Mouse (Mus musculus) CH12.LX (cell line): Measurements from ENCODE around the gene Phb2. TPM values are rescaled to one million over a fixed set of nuclear protein-coding genes. Genes with fewer than 3 reads are reported as not detected.
"Not testable (repeated sequence)": the region's sequence is repeated elsewhere in the genome, so short reads cannot be mapped to it uniquely, and the experiment has no call there.

Experiments
- DNase-seq: peaks from one replicate; pipeline ENCODE4 v3.0.0-alpha.2; 2013; ENCODE audit errors: extremely low read depth
- H3K27ac ChIP-seq: 2 replicates; pipeline ENCODE4 v1.5.1; 2012; ENCODE audit warnings: low read depth, mild to moderate bottlenecking, control low read depth, moderate library complexity; ENCODE audit not compliant: insufficient read depth
- H3K27me3 ChIP-seq: replicated peaks from 2 replicates; pipeline ENCODE3; 2012; ENCODE audit warnings: inconsistent platforms
- H3K36me3 ChIP-seq, 2 experiments: replicated peaks in 1 of 2; 2 replicates each; pipeline versions ENCODE3 to v1.6.1; 2012; ENCODE audit warnings: inconsistent platforms in 1 of 2, low read length in 1 of 2, mild to moderate bottlenecking in 1 of 2, mixed read lengths in 1 of 2, moderate library complexity in 1 of 2; ENCODE audit not compliant: control insufficient read depth in 1 of 2, insufficient read depth in 1 of 2
- H3K4me1 ChIP-seq, 2 experiments: 2 replicates each; pipeline ENCODE4 v1.6.1; 2012; ENCODE audit warnings: inconsistent platforms in 1 of 2, moderate library complexity in 1 of 2; ENCODE audit not compliant: insufficient read depth in 2 of 2, control insufficient read depth in 1 of 2
- H3K4me2 ChIP-seq: 2 replicates; pipeline ENCODE4 v1.6.1; 2012; ENCODE audit warnings: low read depth, mild to moderate bottlenecking, control low read depth; ENCODE audit not compliant: poor library complexity, insufficient read depth, severe bottlenecking
- H3K4me3 ChIP-seq, 3 experiments: fragments of 150-350 bp in 1 of 3; sonication (generic) in 1 of 3; replicated peaks in 1 of 3; 2 replicates each; pipeline versions ENCODE3 to v1.5.1; 2011 to 2012; ENCODE audit warnings: low read depth in 2 of 3, low read length in 2 of 3, mild to moderate bottlenecking in 2 of 3, moderate library complexity in 2 of 3, control low read depth in 1 of 3, improper control_type of control experiment in 1 of 3, inconsistent platforms in 1 of 3, mixed read lengths in 1 of 3; ENCODE audit not compliant: poor library complexity in 1 of 3
- H3K79me2 ChIP-seq: replicated peaks from 2 replicates; pipeline ENCODE4 v1.6.1; 2012; ENCODE audit warnings: mild to moderate bottlenecking, moderate library complexity; ENCODE audit not compliant: control insufficient read depth, poor library complexity, insufficient read depth, severe bottlenecking; ENCODE audit errors: extremely low read depth
- H3K9ac ChIP-seq: 2 replicates; pipeline ENCODE4 v1.6.1; 2012; ENCODE audit warnings: low read depth, mild to moderate bottlenecking, control low read depth, moderate library complexity; ENCODE audit not compliant: insufficient read depth
- H3K9me3 ChIP-seq: replicated peaks from 2 replicates; pipeline ENCODE3; 2012; ENCODE audit warnings: low read length, inconsistent platforms, mixed read lengths
- BHLHE40 ChIP-seq: IDR thresholded peaks from 2 replicates; pipeline ENCODE4 v1.6.1; 2011; ENCODE audit warnings: mild to moderate bottlenecking, low read depth, low read length, improper control_type of control experiment
- CHD1 ChIP-seq: IDR thresholded peaks from 2 replicates; pipeline ENCODE4 v1.6.1; 2012; ENCODE audit warnings: low read depth, low read length, improper control_type of control experiment, inconsistent platforms
- CHD2 ChIP-seq: IDR thresholded peaks from 2 replicates; pipeline ENCODE4 v1.6.1; 2011; ENCODE audit warnings: low read length, improper control_type of control experiment
- CTCF ChIP-seq, 2 experiments: IDR thresholded peaks in 1 of 2; conservative IDR thresholded peaks in 1 of 2; 2 replicates each; pipeline ENCODE4 v1.5.1; 2011 to 2012; ENCODE audit warnings: low read depth in 2 of 2, low read length in 2 of 2, improper control_type of control experiment in 1 of 2, inconsistent platforms in 1 of 2, mild to moderate bottlenecking in 1 of 2, moderate library complexity in 1 of 2
- E2F4 ChIP-seq: IDR thresholded peaks from 2 replicates; pipeline ENCODE4 v1.6.1; 2011; ENCODE audit warnings: low read depth, low read length, improper control_type of control experiment; ENCODE audit not compliant: insufficient replicate concordance
- ELF1 ChIP-seq: IDR thresholded peaks from 2 replicates; pipeline ENCODE4 v1.6.1; 2014; ENCODE audit warnings: low read depth, mild to moderate bottlenecking, inconsistent platforms, low read length, improper control_type of control experiment
- ETS1 ChIP-seq: conservative IDR thresholded peaks from 2 replicates; pipeline ENCODE4 v1.6.1; 2012; ENCODE audit warnings: low read depth, mild to moderate bottlenecking, inconsistent platforms, low read length, improper control_type of control experiment, moderate library complexity
- GABPA ChIP-seq: IDR thresholded peaks from 2 replicates; pipeline ENCODE4 v1.6.1; 2012; ENCODE audit warnings: low read depth, low read length, improper control_type of control experiment, inconsistent platforms; ENCODE audit not compliant: insufficient replicate concordance
- IRF4 ChIP-seq: IDR thresholded peaks from 2 replicates; pipeline ENCODE4 v1.6.1; 2014; ENCODE audit warnings: low read depth, mild to moderate bottlenecking, inconsistent platforms, low read length, improper control_type of control experiment
- JUN ChIP-seq: IDR thresholded peaks from 2 replicates; pipeline ENCODE4 v1.6.1; 2011; ENCODE audit warnings: low read depth, mild to moderate bottlenecking, low read length, improper control_type of control experiment, moderate library complexity; ENCODE audit not compliant: insufficient read depth
- JUND ChIP-seq: conservative IDR thresholded peaks from 2 replicates; pipeline ENCODE4 v1.6.1; 2011; ENCODE audit warnings: low read depth, low read length, improper control_type of control experiment
- KAT2A ChIP-seq: IDR thresholded peaks from 2 replicates; pipeline ENCODE4 v1.6.1; 2012; ENCODE audit warnings: low read length, improper control_type of control experiment, inconsistent platforms; ENCODE audit not compliant: insufficient replicate concordance
- MAX ChIP-seq: IDR thresholded peaks from 2 replicates; pipeline ENCODE4 v1.6.1; 2011; ENCODE audit warnings: low read length, improper control_type of control experiment
- MAZ ChIP-seq: IDR thresholded peaks from 2 replicates; pipeline ENCODE4 v1.6.1; 2012; ENCODE audit warnings: low read depth, mild to moderate bottlenecking, inconsistent platforms, low read length, improper control_type of control experiment, moderate library complexity
- MEF2A ChIP-seq: IDR thresholded peaks from 2 replicates; pipeline ENCODE4 v1.6.1; 2014; ENCODE audit warnings: low read depth, mild to moderate bottlenecking, inconsistent platforms, low read length, improper control_type of control experiment, borderline replicate concordance
- MXI1 ChIP-seq: IDR thresholded peaks from 2 replicates; pipeline ENCODE4 v1.6.1; 2011; ENCODE audit warnings: mild to moderate bottlenecking, low read depth, low read length, improper control_type of control experiment
- MYC ChIP-seq: IDR thresholded peaks from 2 replicates; pipeline ENCODE4 v1.6.1; 2011; ENCODE audit warnings: low read depth, mild to moderate bottlenecking, improper control_type of control experiment, low read length
- NELFE ChIP-seq: IDR thresholded peaks from 2 replicates; pipeline ENCODE4 v1.6.1; 2011; ENCODE audit warnings: low read depth, low read length, improper control_type of control experiment
- NRF1 ChIP-seq: IDR thresholded peaks from 2 replicates; pipeline ENCODE4 v1.6.1; 2014; ENCODE audit warnings: low read depth, mild to moderate bottlenecking, inconsistent platforms, low read length, improper control_type of control experiment, moderate library complexity
- POLR2A ChIP-seq: IDR thresholded peaks from 2 replicates; pipeline ENCODE4 v1.6.1; 2011; ENCODE audit warnings: low read depth, mild to moderate bottlenecking, improper control_type of control experiment, low read length
- POLR2AphosphoS2 ChIP-seq: IDR thresholded peaks from 2 replicates; pipeline ENCODE4 v1.6.1; 2011; ENCODE audit warnings: low read depth, low read length, improper control_type of control experiment
- RAD21 ChIP-seq: IDR thresholded peaks from 2 replicates; pipeline ENCODE4 v1.6.1; 2011; ENCODE audit warnings: low read depth, mild to moderate bottlenecking, low read length, improper control_type of control experiment, moderate library complexity
- SIN3A ChIP-seq: IDR thresholded peaks from 2 replicates; pipeline ENCODE4 v1.6.1; 2012; ENCODE audit warnings: low read length, improper control_type of control experiment, inconsistent platforms
- SMC3 ChIP-seq: IDR thresholded peaks from 2 replicates; pipeline ENCODE4 v1.6.1; 2011; ENCODE audit warnings: low read depth, low read length, improper control_type of control experiment
- TBP ChIP-seq: conservative IDR thresholded peaks from 2 replicates; pipeline ENCODE4 v1.6.1; 2011; ENCODE audit warnings: low read depth, low read length, improper control_type of control experiment
- TCF12 ChIP-seq: IDR thresholded peaks from 2 replicates; pipeline ENCODE4 v1.6.1; 2014; ENCODE audit warnings: low read depth, mild to moderate bottlenecking, inconsistent platforms, low read length, improper control_type of control experiment
- UBTF ChIP-seq: IDR thresholded peaks from 2 replicates; pipeline ENCODE4 v1.6.1; 2012; ENCODE audit warnings: low read depth, mild to moderate bottlenecking, inconsistent platforms, low read length, improper control_type of control experiment, moderate library complexity
- ZC3H11A ChIP-seq: IDR thresholded peaks from 2 replicates; pipeline ENCODE4 v1.6.1; 2012; ENCODE audit warnings: low read depth, mild to moderate bottlenecking, inconsistent platforms, low read length, improper control_type of control experiment
- ZKSCAN1 ChIP-seq: IDR thresholded peaks from 2 replicates; pipeline ENCODE4 v1.6.1; 2012; ENCODE audit warnings: low read depth, inconsistent platforms, low read length, improper control_type of control experiment, borderline replicate concordance
- ZMIZ1 ChIP-seq: IDR thresholded peaks from 2 replicates; pipeline ENCODE4 v1.6.1; 2012; ENCODE audit warnings: low read depth, mild to moderate bottlenecking, inconsistent platforms, low read length, improper control_type of control experiment
- ZNF384 ChIP-seq: IDR thresholded peaks from 2 replicates; pipeline ENCODE4 v1.6.1; 2012; ENCODE audit warnings: low read depth, low read length, improper control_type of control experiment, inconsistent platforms
- dilution Hi-C: fragments of 300-500 bp; cut with MboI; formaldehyde crosslinking; loops from 2 replicates; pipeline ENCODE4 v1.14.3; 2020; ENCODE audit warnings: low sequenced_read_pairs; ENCODE audit not compliant: extremely low pct_unique_long_range_greater_than_20kb, extremely low pct_ligation_motif_present
- in situ Hi-C: fragments of 300-500 bp; cut with MboI; formaldehyde crosslinking; loops from 3 replicates; pipeline ENCODE4 v1.14.3; 2019; ENCODE audit warnings: low sequenced_read_pairs, low pct_ligation_motif_present, low pct_unique_long_range_greater_than_20kb, mixed read lengths
- polyA plus RNA-seq: library from polyadenylated mRNA; unstranded; fragments of >175 nt; gene quantifications from 2 replicates; pipeline ENCODE4 v1.2.1, GENCODE M21; 2012; ENCODE audit warnings: low read depth; ENCODE audit not compliant: insufficient read length
- total RNA-seq, 2 experiments: library from RNA; depleted of rRNA; stranded (reverse); fragments of 300-350 nt in 1 of 2; fragments of >200 nt in 1 of 2; gene quantifications; 2 replicates each; pipeline ENCODE4 v1.2.3; 2012 to 2014

Phb2 gene
- total and polyA plus RNA-seq, 3 experiments, result 380 to 694 (median 440) TPM

DNA sequence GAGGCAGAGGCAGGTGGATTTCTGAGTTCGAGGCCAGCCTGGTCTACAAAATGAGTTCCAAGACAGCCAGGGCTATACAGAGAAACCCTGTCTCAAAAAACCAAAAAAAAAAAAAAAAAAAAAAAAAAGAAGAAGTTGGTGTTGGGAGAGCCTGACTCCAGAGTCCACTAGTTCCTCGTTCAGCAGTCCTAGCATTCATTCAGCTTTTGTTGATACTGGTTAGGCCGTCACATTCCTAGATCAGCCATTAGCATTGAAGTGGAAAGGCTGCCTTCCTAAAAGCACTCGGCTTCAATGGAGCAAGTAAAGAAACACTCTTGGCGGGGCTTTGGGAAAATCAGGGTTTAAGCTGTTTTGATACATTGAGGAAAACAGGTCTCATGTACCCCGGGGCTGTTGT lies 29.8 kb upstream of the Phb2 start:
- H3K4me2 ChIP-seq, result 0 out of 2 replicates have a peak overlapping the region, but pooled peaks have one; percentile 96
- DNase-seq, H3K4me3 ChIP-seq, dilution Hi-C loops, H3K27me3 ChIP-seq, H3K9ac ChIP-seq, H3K9me3 ChIP-seq: not testable (repeated sequence)
- H3K27ac ChIP-seq, result peak overlapping the region; percentile 97; the same call in 1 of the 2 replicates
- peak; percentile 79 for TF ChIP-seq ZNF384
- TF ChIP-seq, all 38 proteins: peak for 1; not testable (repeated sequence) for 37
- in situ Hi-C loops, H3K79me2 ChIP-seq: not testable (repeated sequence)
- H3K4me1 ChIP-seq, result peaks cover 9 to 51% of the 10 kb centered on the region in 2 experiments
- peaks cover 0 to 38% of the 10 kb centered on the region in 2 experiments for H3K36me3 ChIP-seq

DNA sequence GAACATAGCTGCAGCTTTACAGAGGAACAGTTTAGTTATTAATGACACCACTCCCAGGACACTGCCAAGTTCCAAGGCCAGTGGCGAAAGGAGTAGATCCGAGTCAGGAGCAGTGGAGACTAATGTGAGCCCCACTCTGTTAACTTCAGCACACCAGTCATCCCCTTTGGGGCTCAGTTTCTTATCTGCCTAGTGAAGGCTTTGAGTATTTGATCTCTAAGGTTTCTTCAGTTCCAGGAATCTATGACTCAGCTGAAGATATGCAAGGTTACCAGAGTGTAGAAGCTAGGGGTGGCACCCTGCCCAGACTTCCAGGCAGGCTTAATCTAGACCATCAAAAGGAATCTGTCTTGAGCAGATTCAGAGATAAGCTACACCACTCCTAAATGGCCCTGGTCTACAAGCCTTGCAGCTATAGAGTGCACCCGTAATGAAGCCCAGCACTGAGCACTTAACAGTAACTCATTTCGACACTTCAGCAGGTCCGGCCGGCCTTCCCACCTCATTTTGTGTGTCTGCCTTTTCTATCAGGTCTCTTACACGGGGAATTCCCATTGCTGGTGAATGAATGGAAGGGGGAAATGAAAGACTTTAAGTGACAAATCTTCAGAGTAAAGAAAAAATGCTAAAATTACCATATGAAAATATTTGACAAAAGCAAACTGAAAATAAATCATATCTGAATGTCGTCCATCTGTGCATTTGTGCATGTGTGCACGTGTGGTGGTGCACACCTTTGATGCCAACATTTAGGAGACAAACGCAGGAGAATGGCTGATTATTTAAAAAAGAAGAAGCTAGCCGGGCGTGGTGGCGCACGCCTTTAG lies 28.3 kb upstream of the Phb2 start:
- dilution Hi-C loops (no loop called here), in situ Hi-C loops (no loop called here)
- DNase-seq, result peak; percentile 86
- Histone ChIP-seq H3K36me3 (peaks cover 0 to 38% of the 10 kb centered on the region in 2 experiments), H3K27ac (peak overlapping the region; percentile 97), H3K4me2 (peak overlapping the region; percentile 96), H3K79me2 (peaks cover 6% of the 10 kb centered on the region), H3K27me3 (no peaks in the 10 kb centered on the region), H3K4me1 (peaks cover 16 to 66% of the 10 kb centered on the region in 2 experiments), H3K4me3 (peak overlapping the region; percentile 2 to 25 (median 15)), H3K9me3 (no peaks in the 10 kb centered on the region), H3K9ac (peak overlapping the region; percentile 60)
- TF ChIP-seq ZMIZ1 (no peak), GABPA (no peak), TCF12 (0 out of 2 replicates have a peak, but pooled peaks have one; percentile 49), ZC3H11A (no peak), IRF4 (peak; percentile 62; the same call in 1 of the 2 replicates), UBTF (no peak), CHD2 (no peak), ETS1 (peak; percentile 61), RAD21 (no peak), MEF2A (0 out of 2 replicates have a peak, but pooled peaks have one; percentile 38), SIN3A (no peak), NELFE (no peak), SMC3 (no peak), MAX (no peak), MXI1 (no peak), TBP (peak; percentile 14; the same call in 1 of the 2 replicates), BHLHE40 (peak; percentile 98), ELF1 (no peak), JUN (peak; percentile 76), JUND (peak; percentile 73), ZKSCAN1 (no peak), MYC (peak; percentile 51), CHD1 (no peak), NRF1 (no peak), KAT2A (no peak), MAZ (no peak), E2F4 (no peak), POLR2A (peak; percentile 31; the same call in 1 of the 2 replicates), CTCF (conservative IDR thresholded peaks at IDR 0.05 in 1 of 2, IDR thresholded peaks at IDR 0.05 in 1 of 2; ENCODE audit: low read depth in 2 of 2, low read length in 2 of 2) (no peak), POLR2AphosphoS2 (no peak)
